Mouse (Mus musculus) heart, embryonic 12.5 days (tissue): Measurements from ENCODE around the gene Ankrd13a. TPM values are rescaled to one million over a fixed set of nuclear protein-coding genes. Genes with fewer than 3 reads are reported as not detected.
A peak's percentile ranks its signal among the peaks of the same experiment; 100 is the strongest.

ENCODE experiments used
- ATAC-seq: fragments of 200-750 bp; cut with Nextera tagmentation; 2 replicates; pipeline ENCODE4 v1.8.0; 2017; ENCODE audit warnings: moderate TSS enrichment, moderate library complexity; ENCODE audit not compliant: insufficient number of reproducible peaks, low FRiP score
- H3K27ac ChIP-seq: fragments of 300-500 bp; sonication (generic); 2 replicates; pipeline ENCODE4 v1.5.1; 2016; ENCODE audit warnings: mild to moderate bottlenecking, moderate library complexity; ENCODE audit not compliant: poor library complexity, severe bottlenecking
- H3K27me3 ChIP-seq: fragments of 300-500 bp; sonication (generic); replicated peaks from 2 replicates; pipeline ENCODE4 v1.6.1; 2016; ENCODE audit warnings: mild to moderate bottlenecking, moderate library complexity
- H3K36me3 ChIP-seq: fragments of 300-500 bp; sonication (generic); 2 replicates; pipeline ENCODE4 v1.6.1; 2016; ENCODE audit warnings: mild to moderate bottlenecking, moderate library complexity
- H3K4me1 ChIP-seq: fragments of 300-500 bp; sonication (generic); replicated peaks from 2 replicates; pipeline ENCODE4 v1.6.1; 2016; ENCODE audit warnings: mild to moderate bottlenecking
- H3K4me2 ChIP-seq: fragments of 300-500 bp; sonication (generic); 2 replicates; pipeline ENCODE4 v1.6.1; 2016; ENCODE audit warnings: mild to moderate bottlenecking, moderate library complexity
- H3K4me3 ChIP-seq: fragments of 300-500 bp; sonication (generic); 2 replicates; pipeline ENCODE4 v1.5.1; 2016; ENCODE audit warnings: mild to moderate bottlenecking
- H3K9ac ChIP-seq: fragments of 300-500 bp; sonication (generic); 2 replicates; pipeline ENCODE4 v1.6.1; 2016; ENCODE audit warnings: mild to moderate bottlenecking, moderate library complexity
- H3K9me3 ChIP-seq: fragments of 300-500 bp; sonication (generic); replicated peaks from 2 replicates; pipeline ENCODE4 v1.6.1; 2016; ENCODE audit warnings: mild to moderate bottlenecking, moderate library complexity
- WGBS: fragments of 180-500 bp; shearing (Covaris S2); methylation state at CpG from one replicate; pipeline ENCODE4 v1.1.7; 2016; 5-methylcytosine and 5-hydroxymethylcytosine counted together
- polyA plus RNA-seq: library from polyadenylated mRNA; unstranded; fragments of >200 nt; fragmentation: Nextera tagmentation; extraction: Ambion mirVana; gene quantifications from 2 replicates; pipeline ENCODE4 v1.2.1, GENCODE M21; 2016

Gene Ankrd13a
- polyA plus RNA-seq, 1 experiment from 2014 or later: 45.6 TPM

DNA sequence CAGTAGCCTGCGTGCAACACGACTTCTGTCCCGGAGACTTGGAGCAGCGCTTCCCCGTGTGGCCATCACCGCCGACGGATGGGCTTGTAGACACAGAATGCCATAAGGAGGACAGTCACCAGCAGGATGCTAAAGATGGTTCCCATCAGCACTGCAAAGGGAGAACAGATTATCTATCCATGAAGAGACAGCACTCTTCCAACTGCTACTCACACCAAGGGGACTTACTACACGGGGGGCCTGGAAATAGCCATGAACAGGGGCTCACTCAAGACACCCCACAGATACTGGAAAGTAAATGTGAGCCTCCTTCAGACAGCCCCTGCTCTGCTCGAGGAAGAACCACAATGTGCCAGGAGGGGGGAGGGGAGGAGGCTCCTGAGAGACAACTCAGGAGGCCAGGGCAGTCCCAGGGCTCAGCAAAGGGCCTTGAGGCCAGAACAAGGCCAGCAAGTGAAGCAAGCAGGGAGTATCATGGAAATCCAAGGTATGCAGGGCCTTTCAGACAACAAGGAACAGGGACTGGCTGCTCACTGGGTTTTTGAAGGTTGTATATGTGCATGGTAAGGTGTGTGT lies 34.8 kb downstream of the Ankrd13a start:
- WGBS: 77% methylated on average over 10 of the region's 10 CpGs
- Histone ChIP-seq H3K36me3 (peaks cover 23% of the 10 kb centered on the region), H3K9me3 (no peaks in the 10 kb centered on the region), H3K27me3 (no peaks in the 10 kb centered on the region), H3K4me3 (no peak overlapping the region), H3K27ac (no peak overlapping the region), H3K4me2 (no peak overlapping the region), H3K4me1 (peaks cover 41% of the 10 kb centered on the region), H3K9ac (no peak overlapping the region)
- no peak for ATAC-seq

DNA sequence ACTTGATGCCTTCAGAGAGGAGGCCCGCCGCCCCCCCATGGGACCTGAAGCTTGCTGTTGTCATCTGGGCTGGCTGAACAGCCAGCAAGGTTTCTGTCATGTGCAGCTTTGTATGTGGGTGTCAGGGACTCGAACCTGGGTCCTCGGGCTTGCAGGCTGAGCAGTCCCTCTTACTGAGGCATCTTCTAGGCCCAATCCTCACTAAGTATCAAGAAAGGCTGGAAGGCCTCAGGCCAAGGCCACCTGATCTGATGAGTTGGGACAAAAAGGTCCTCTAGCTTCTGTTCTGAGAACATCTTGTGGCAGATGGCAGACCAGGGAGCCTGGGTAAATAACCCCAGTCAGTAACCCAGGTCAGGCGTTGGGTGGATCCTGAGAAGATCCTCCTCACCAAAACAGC lies 35.3 kb downstream of the Ankrd13a start:
- Histone ChIP-seq H3K4me1 (peaks cover 41% of the 10 kb centered on the region), H3K4me3 (no peak overlapping the region), H3K9me3 (no peaks in the 10 kb centered on the region), H3K4me2 (no peak overlapping the region), H3K27me3 (no peaks in the 10 kb centered on the region), H3K36me3 (peaks cover 17% of the 10 kb centered on the region), H3K27ac (no peak overlapping the region), H3K9ac (no peak overlapping the region)
- no peak for ATAC-seq
- WGBS: 86% methylated on average over 5 of the region's 5 CpGs

DNA sequence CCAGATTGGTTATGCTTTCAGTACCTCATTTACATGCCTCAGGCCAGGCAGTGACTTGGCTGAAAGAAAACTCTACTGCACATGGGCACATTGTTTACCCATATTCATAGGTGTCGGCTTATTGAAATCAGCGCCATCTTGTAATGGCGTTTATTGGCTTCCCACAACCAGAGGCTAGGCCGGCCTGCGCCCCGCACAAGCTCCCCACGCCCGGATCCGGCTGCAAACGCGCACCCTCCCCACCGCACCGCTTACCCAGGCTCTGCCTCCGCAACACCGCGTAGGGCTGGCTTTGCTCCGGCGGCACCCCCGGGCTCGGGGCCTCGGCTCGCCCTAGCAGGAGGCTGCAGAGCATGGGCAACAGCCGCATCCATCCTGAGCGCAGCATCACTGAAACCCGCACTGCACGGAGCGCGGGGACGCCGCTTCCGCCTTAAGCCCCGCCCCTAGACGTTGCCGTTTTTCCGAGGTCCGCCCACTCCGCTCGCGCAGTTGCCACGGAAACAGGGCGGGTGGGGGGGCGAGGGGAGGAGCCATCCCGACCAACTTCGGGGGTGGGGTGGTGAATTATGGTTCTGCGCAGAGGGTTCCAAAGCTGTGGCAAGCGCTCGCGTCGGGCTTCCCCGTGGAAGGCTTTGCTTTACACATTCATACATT lies 39.2 kb downstream of the Ankrd13a start:
- Histone ChIP-seq H3K4me2 (peak overlapping the region; percentile 77), H3K4me1 (peaks cover 10% of the 10 kb centered on the region), H3K27ac (peak overlapping the region; percentile 50), H3K27me3 (no peaks in the 10 kb centered on the region), H3K9me3 (no peaks in the 10 kb centered on the region), H3K36me3 (peaks cover 6% of the 10 kb centered on the region), H3K9ac (peak overlapping the region; percentile 83), H3K4me3 (peak overlapping the region; percentile 81)
- WGBS: under 1% methylated on average over 49 of the region's 50 CpGs
- ATAC-seq: peak; percentile 94

DNA sequence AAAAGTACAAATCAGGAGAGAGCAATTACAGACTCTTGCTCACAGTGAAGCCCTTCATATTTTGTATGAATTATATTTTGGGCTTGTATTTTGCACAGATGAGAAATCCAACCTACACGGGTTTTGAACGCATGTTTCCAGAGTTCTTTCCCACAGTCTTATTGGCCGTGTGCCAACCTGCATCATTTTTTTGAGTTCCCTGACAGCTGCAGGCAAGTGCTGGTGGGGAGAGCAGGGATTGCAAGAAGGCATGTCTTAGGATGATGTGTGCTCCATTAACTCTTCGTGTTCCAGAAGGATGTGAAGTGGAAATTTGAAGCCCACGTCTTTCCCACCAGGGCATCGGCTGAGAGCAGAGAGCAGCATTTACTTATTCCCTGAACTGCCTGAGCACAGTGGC lies 42.1 kb downstream of the Ankrd13a start:
- Histone ChIP-seq H3K9me3 (0 out of 2 replicates have a peak, but pooled peaks cover 2% of the 10 kb centered on the region), H3K27ac (no peak overlapping the region), H3K36me3 (peaks cover 10% of the 10 kb centered on the region; the same call in 1 of the 2 replicates), H3K4me3 (no peak overlapping the region), H3K9ac (no peak overlapping the region), H3K4me1 (peaks cover 9% of the 10 kb centered on the region; the same call in 1 of the 2 replicates), H3K4me2 (no peak overlapping the region), H3K27me3 (no peaks in the 10 kb centered on the region)
- no peak for ATAC-seq
- WGBS: 72% methylated on average over 6 of the region's 6 CpGs

DNA sequence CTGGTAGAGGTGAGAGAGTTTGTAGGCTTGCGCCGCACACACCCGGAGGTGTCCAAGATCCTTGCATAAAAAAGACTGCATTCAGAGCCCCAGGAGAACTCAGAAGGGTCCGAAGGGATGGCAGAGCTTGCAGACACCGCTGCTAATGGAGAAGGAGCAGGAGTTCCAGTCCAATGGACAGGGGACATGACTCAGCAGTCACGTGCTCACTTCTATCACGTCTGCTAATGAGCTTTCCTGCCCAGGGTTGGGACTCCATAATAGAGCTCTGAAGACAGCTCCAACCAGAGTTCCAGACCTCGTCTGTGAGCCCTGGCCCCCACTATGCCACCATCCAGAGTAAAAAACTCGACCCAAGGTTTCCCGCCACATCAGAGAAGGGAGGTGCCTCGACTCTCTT lies 43.6 kb downstream of the Ankrd13a start:
- no peak; the same call in 1 of the 2 replicates for ATAC-seq
- Histone ChIP-seq H3K4me2 (no peak overlapping the region), H3K9ac (no peak overlapping the region), H3K9me3 (0 out of 2 replicates have a peak, but pooled peaks cover 11% of the 10 kb centered on the region), H3K36me3 (peaks cover 18% of the 10 kb centered on the region), H3K4me1 (no peaks in the 10 kb centered on the region), H3K27ac (no peak overlapping the region), H3K27me3 (no peaks in the 10 kb centered on the region), H3K4me3 (no peak overlapping the region)
- 68% methylated on average over 11 of the region's 11 CpGs for WGBS

DNA sequence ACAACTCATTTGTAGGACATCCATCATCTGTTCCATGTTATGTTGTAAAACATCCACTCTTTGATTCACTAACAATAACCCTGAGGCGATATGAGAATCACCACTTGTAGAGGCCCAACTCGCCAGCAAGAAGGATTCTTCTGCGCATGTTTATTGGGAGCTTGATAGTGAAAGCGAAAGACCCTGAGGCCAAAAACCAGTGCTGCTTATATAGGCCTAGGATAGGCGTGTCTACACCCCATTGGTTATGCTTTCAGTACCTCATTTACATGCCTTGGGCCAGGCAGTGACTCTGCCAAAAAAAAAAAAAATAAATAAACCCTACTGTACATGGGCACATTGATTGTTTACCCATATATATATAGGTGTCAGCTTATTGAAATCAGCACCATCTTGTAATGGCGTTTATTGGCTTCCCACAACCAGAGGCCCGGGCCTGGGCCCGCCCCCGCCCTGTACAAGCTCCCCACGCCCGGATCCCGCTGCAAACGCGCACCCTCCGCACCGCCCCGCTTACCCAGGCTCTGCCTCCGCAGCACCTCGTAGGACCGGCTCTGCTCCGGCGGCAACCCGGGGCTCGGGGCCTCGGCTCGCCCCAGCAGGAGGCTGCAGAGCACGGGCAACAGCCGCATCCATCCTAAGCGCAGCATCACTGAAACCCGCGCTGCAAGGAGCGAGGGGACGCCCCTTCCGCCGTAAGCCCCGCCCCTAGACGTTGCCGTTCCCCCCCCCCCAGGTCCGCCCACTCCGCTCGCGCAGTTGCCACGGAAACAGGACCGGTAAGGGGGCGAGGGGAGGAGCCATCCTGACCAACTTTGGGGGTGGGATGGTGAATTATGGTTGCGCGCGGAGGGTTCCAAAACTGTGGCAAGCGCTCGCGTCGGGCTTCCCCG lies 48.6 kb downstream of the Ankrd13a start, which contains the start of gene 1500011B03Rik:
1500011B03Rik (minus strand) TSS at position 673 of the 893 bp plus-strand sequence.
- ATAC-seq: peak; percentile 84
- H3K36me3 ChIP-seq: peaks cover 18% of the 10 kb centered on the region
- 8% methylated on average over 53 of the region's 53 CpGs for WGBS
- peak within 1 kb of the TSS; percentile 88 for H3K4me2 ChIP-seq
- H3K4me1 ChIP-seq: peaks cover 4% of the 10 kb centered on the region
- no peaks in the 10 kb centered on the region for H3K27me3 ChIP-seq
- H3K9me3 ChIP-seq: 0 out of 2 replicates have a peak, but pooled peaks cover 11% of the 10 kb centered on the region
- H3K4me3 ChIP-seq: peak within 1 kb of the TSS; percentile 97
- H3K9ac ChIP-seq: peak within 1 kb of the TSS; percentile 85
- H3K27ac ChIP-seq: peak within 1 kb of the TSS; percentile 68

DNA sequence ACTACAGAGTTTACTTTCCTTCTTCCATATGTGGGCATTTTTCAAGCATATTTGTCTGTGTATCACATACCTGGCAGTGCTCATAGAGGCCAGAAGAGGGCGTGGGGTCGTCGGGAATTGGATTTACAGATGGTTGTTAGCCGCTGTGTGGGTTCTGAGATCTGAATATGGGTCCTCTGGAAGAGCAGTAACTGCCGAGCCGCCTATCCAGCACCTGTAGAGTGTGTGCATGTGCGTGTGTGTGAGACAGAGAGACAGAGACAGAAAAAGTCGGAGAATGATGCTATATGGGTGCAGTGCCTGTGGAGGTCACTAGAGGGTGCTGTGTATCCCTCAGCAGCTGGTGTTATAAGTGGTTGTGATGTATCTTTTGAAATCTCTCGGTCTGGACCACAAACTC lies 49.7 kb downstream of the Ankrd13a start:
- no peak for ATAC-seq
- no peak overlapping the region for H3K27ac ChIP-seq
- H3K9ac ChIP-seq: no peak overlapping the region
- H3K9me3 ChIP-seq: 0 out of 2 replicates have a peak, but pooled peaks cover 11% of the 10 kb centered on the region
- no peaks in the 10 kb centered on the region for H3K27me3 ChIP-seq
- peaks cover 4% of the 10 kb centered on the region for H3K4me1 ChIP-seq
- H3K4me2 ChIP-seq: peak overlapping the region; percentile 88; the same call in 1 of the 2 replicates
- no peak overlapping the region for H3K4me3 ChIP-seq
- H3K36me3 ChIP-seq: peaks cover 18% of the 10 kb centered on the region
- 15% methylated on average over 9 of the region's 9 CpGs for WGBS

DNA sequence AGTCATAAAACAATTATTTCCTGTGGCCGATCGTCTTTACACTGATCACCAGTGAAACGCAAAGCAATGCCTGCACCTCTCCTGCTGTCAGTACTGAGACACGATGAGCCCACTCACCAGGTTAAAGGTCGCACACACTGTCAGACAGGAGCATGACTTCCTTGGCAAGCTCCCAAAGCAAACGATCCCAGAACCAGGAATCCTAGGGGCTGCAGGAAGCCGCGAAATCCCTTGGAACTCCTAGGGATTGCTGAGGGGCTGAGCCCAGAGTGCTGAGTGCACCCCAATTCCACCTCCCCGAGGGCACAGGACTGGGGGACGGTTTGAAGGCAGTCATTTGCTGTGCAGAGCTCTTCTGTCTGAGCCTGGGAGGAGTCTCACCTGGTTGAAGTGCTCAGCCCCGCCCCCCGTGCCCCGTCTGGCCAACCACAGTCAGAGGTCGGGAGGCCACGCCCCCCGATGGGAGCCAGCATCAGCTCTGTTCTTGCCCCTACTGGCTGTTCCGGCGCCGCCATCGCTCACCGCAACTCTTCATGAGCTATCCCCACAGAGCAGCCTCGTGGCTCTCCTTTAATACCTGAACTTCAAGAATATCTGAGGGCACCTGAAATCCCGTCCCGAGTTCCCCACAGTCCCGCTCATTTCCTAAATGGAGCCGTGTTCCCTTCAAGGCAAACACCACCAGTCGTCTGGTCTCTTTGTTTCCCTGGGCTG lies 51.7 kb downstream of the Ankrd13a start:
- no peak overlapping the region for H3K27ac ChIP-seq
- H3K4me1 ChIP-seq: peaks cover 4% of the 10 kb centered on the region
- H3K4me3 ChIP-seq: peak overlapping the region; percentile 45
- H3K9ac ChIP-seq: peak overlapping the region; percentile 25; the same call in 1 of the 2 replicates
- H3K9me3 ChIP-seq: 0 out of 2 replicates have a peak, but pooled peaks cover 11% of the 10 kb centered on the region
- no peaks in the 10 kb centered on the region for H3K27me3 ChIP-seq
- ATAC-seq: peak; percentile 89
- WGBS: 9% methylated on average over 27 of the region's 27 CpGs
- H3K36me3 ChIP-seq: peaks cover 13% of the 10 kb centered on the region
- peak overlapping the region; percentile 84 for H3K4me2 ChIP-seq

DNA sequence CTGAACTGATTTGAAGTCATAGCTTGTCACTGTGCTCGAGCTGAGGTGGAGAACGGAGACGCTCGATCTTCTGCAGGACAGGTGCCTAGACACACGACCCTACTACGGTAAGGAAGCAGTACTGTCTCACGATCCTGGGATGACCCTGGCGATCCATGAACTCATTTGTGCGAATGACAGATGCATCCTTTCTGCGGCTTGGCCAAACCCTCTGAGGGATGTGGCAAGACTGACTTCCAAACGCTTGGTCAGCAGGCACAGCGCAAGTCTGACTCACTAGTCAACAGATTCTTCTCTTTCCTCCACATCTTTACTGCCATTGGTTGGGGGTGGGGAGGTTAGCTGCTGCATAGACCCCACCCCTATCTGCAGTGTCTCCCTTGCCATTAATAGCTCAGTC lies 53.0 kb downstream of the Ankrd13a start:
- H3K27ac ChIP-seq: no peak overlapping the region
- no peak overlapping the region for H3K4me3 ChIP-seq
- H3K27me3 ChIP-seq: no peaks in the 10 kb centered on the region
- H3K36me3 ChIP-seq: no peaks in the 10 kb centered on the region
- H3K9me3 ChIP-seq: 0 out of 2 replicates have a peak, but pooled peaks cover under 1% of the 10 kb centered on the region
- H3K4me1 ChIP-seq: peaks cover 4% of the 10 kb centered on the region
- 79% methylated on average over 12 of the region's 12 CpGs for WGBS
- no peak overlapping the region for H3K9ac ChIP-seq
- no peak overlapping the region for H3K4me2 ChIP-seq
- ATAC-seq: no peak

DNA sequence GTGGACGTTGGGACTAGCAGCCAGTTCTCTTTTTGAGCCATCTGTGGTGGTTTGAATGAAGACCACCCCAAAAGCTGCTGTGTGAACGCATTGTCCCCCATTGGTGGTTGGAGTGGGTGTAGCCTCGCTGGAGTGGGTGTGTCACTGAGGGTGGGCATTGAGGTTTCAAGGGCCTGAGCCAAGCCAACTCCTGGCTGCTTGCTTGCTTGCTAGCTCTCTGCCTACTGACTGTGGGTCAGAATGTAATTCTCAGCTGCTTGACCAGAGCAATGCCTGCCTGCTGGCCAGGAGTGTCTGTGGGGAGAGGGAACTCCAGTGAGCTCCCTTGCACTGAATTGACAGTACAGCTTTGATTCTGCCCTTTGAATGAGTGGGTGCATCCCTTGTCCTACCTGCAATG lies 55.3 kb downstream of the Ankrd13a start:
- Histone ChIP-seq H3K4me1 (peaks cover 4% of the 10 kb centered on the region), H3K27me3 (no peaks in the 10 kb centered on the region), H3K9me3 (no peaks in the 10 kb centered on the region), H3K4me2 (no peak overlapping the region), H3K4me3 (no peak overlapping the region), H3K27ac (no peak overlapping the region), H3K9ac (no peak overlapping the region), H3K36me3 (no peaks in the 10 kb centered on the region)
- 62% methylated on average over 3 of the region's 3 CpGs for WGBS
- ATAC-seq: no peak
